In the genomic region with DNA sequence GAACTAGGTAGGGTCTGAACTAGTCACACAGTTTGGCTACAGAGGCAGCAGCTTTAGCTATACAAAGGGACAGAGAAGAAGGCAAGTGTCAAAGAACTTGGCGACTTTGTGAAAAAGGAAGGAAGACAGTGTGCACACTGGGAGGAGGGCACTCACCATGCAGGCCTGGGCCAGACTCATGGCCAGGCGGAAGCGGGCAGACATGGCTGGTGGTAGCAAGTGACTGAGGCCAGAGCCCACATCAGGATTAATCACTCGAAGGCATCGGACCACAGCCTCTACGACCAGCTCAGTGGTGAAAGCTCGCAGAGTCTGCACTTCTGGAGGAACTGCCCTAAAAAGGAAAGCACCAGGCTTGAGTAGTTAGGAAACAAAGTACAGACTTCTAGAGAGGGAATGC, we compare ENCODE assay signal across 14 mouse cellular contexts. TPM values are rescaled to one million over a fixed set of nuclear protein-coding genes. Genes with fewer than 3 reads are reported as not detected.
DNase-seq lines count a peak whose midpoint lies in the region; ATAC-seq lines count a peak whose summit lies in the region.
"Had no signal": no experiment of that assay in that cellular context is flagged by ENCODE, and none has a peak within 500 bp of the region (broad histone marks: within the 10 kb centered on the region; RNA-seq: fewer than 3 reads in every experiment).

No protein-coding gene starts in this region.

- DNase-seq in hindbrain, embryonic 14.5 days (ENCODE audit: low spot score), result no peak
- peak; percentile 51 for DNase-seq in 416B (ENCODE audit: low read depth)
- no peak for DNase-seq in liver, embryonic 13.5 days
- no peak for DNase-seq in left cerebral cortex, adult 18-20 months (ENCODE audit: low spot score in 2 of 2)
- DNase-seq in frontal cortex, postnatal 14 days (ENCODE audit: low spot score in 2 of 2), result no peak
- DNase-seq in layer of hippocampus, postnatal 10 days (ENCODE audit: low spot score in 2 of 2), result no peak
- DNase-seq: adrenal gland, postnatal 25 days; retina, postnatal 1 day; thymus, adult 18-20 months had no signal

- no peak overlapping the region for H3K9ac ChIP-seq in hindbrain, embryonic 12.5 days
- no peak overlapping the region for H3K9ac ChIP-seq in hindbrain, embryonic 14.5 days
- no peak overlapping the region for H3K9ac ChIP-seq in embryonic facial prominence, embryonic 13.5 days
- H3K9ac ChIP-seq in liver, embryonic 13.5 days, result peak overlapping the region; percentile 65

- H3K4me3 ChIP-seq in hindbrain, embryonic 12.5 days, result no peak overlapping the region
- H3K4me3 ChIP-seq in hindbrain, embryonic 14.5 days (replicated peaks; ENCODE audit: low read length), result no peak overlapping the region
- H3K4me3 ChIP-seq in embryonic facial prominence, embryonic 13.5 days, result no peak overlapping the region
- H3K4me3 ChIP-seq in liver, embryonic 13.5 days (replicated peaks), result peak overlapping the region; percentile 61

- H3K4me2 ChIP-seq in hindbrain, embryonic 12.5 days (replicated peaks), result peak overlapping the region; percentile 53
- no peak overlapping the region for H3K4me2 ChIP-seq in hindbrain, embryonic 14.5 days (replicated peaks)
- peak overlapping the region; percentile 59; the same call in 1 of the 2 replicates for H3K4me2 ChIP-seq in embryonic facial prominence, embryonic 13.5 days
- H3K4me2 ChIP-seq in liver, embryonic 13.5 days, result peak overlapping the region; percentile 70

- whole genome bisulfite sequencing in hindbrain, embryonic 12.5 days, result 90% methylated on average over 7 of the region's 7 CpGs
- WGBS in hindbrain, embryonic 14.5 days, result 90% methylated on average over 7 of the region's 7 CpGs
- WGBS in embryonic facial prominence, embryonic 13.5 days, result 94% methylated on average over 7 of the region's 7 CpGs
- 60% methylated on average over 7 of the region's 7 CpGs for whole genome bisulfite sequencing in liver, embryonic 13.5 days (ENCODE audit: insufficient replicate concordance)

- H3K27ac ChIP-seq in hindbrain, embryonic 12.5 days, result no peak overlapping the region
- H3K27ac ChIP-seq in hindbrain, embryonic 14.5 days, result no peak overlapping the region
- no peak overlapping the region for H3K27ac ChIP-seq in embryonic facial prominence, embryonic 13.5 days
- H3K27ac ChIP-seq in liver, embryonic 13.5 days, result no peak overlapping the region

- H3K36me3 ChIP-seq in hindbrain, embryonic 12.5 days, result peaks cover 3% of the 10 kb centered on the region; the same call in 1 of the 2 replicates
- H3K36me3 ChIP-seq in hindbrain, embryonic 14.5 days (replicated peaks; ENCODE audit: control insufficient read depth, insufficient read depth), result 0 out of 2 replicates have a peak, but pooled peaks cover 4% of the 10 kb centered on the region
- H3K36me3 ChIP-seq in embryonic facial prominence, embryonic 13.5 days, result peaks cover 2% of the 10 kb centered on the region
- H3K36me3 ChIP-seq in liver, embryonic 13.5 days, result peaks cover 10% of the 10 kb centered on the region

- 0 out of 2 replicates have a peak, but pooled peaks cover 2% of the 10 kb centered on the region for H3K4me1 ChIP-seq in hindbrain, embryonic 12.5 days
- no peaks in the 10 kb centered on the region for H3K4me1 ChIP-seq in hindbrain, embryonic 14.5 days (replicated peaks; ENCODE audit: control insufficient read depth, insufficient read depth, low read length)
- 0 out of 2 replicates have a peak, but pooled peaks cover 5% of the 10 kb centered on the region for H3K4me1 ChIP-seq in embryonic facial prominence, embryonic 13.5 days
- peaks cover 9% of the 10 kb centered on the region; the same call in 1 of the 2 replicates for H3K4me1 ChIP-seq in liver, embryonic 13.5 days (replicated peaks)

- 0 out of 2 replicates have a peak, but pooled peaks cover 3% of the 10 kb centered on the region for H3K9me3 ChIP-seq in hindbrain, embryonic 12.5 days (replicated peaks)
- no peaks in the 10 kb centered on the region for H3K9me3 ChIP-seq in hindbrain, embryonic 14.5 days (ENCODE audit: control insufficient read depth, low read length)
- no peaks in the 10 kb centered on the region for H3K9me3 ChIP-seq in embryonic facial prominence, embryonic 13.5 days
- H3K9me3 ChIP-seq in liver, embryonic 13.5 days (replicated peaks), result no peaks in the 10 kb centered on the region

- no peaks in the 10 kb centered on the region for H3K27me3 ChIP-seq in hindbrain, embryonic 12.5 days
- no peaks in the 10 kb centered on the region for H3K27me3 ChIP-seq in hindbrain, embryonic 14.5 days (ENCODE audit: control insufficient read depth, insufficient read depth, low read length)
- H3K27me3 ChIP-seq in embryonic facial prominence, embryonic 13.5 days, result no peaks in the 10 kb centered on the region
- peaks cover 4% of the 10 kb centered on the region for H3K27me3 ChIP-seq in liver, embryonic 13.5 days

- no peak for ATAC-seq in hindbrain, embryonic 12.5 days (ENCODE audit: low FRiP score)
- ATAC-seq in hindbrain, embryonic 14.5 days (ENCODE audit: low FRiP score), result no peak
- no peak for ATAC-seq in embryonic facial prominence, embryonic 13.5 days (ENCODE audit: insufficient number of reproducible peaks, insufficient read depth, low FRiP score, low TSS enrichment, low read depth)
- no peak for ATAC-seq in liver, embryonic 13.5 days (ENCODE audit: low read depth)

RNA-seq across cellular contexts. Expression of a gene that starts 1.3 kb away (rescaled TPM):
- 30.9 and 32.6 TPM in 2 replicates for polyA plus RNA-seq in hindbrain, embryonic 12.5 days (2016; fragmentation: Nextera tagmentation; extraction: Ambion mirVana)
- 26.6 and 28.0 TPM in 2 replicates for polyA plus RNA-seq in hindbrain, embryonic 14.5 days (2014; fragmentation: Nextera tagmentation; extraction: Ambion mirVana)
- 26.9 and 30.4 TPM in 2 replicates for polyA plus RNA-seq in embryonic facial prominence, embryonic 13.5 days (2015; fragmentation: Nextera tagmentation; extraction: Ambion mirVana)
- 22.3 and 23.4 TPM in 2 replicates for polyA plus RNA-seq in liver, embryonic 13.5 days (2015; fragmentation: Nextera tagmentation; extraction: Ambion mirVana)
- 10 to 100 TPM; 29.0 to 34.2 TPM for total RNA-seq in left cerebral cortex, adult 18-20 months (2021)
- total RNA-seq in layer of hippocampus, postnatal 10 days (2021), result 10 to 100 TPM; 21.3 to 23.4 TPM

RNA-seq across cellular contexts. Expression of a gene that starts 2.9 kb away (rescaled TPM):
- 0.08 and 0.14 TPM in 2 replicates for polyA plus RNA-seq in hindbrain, embryonic 12.5 days (2016; fragmentation: Nextera tagmentation; extraction: Ambion mirVana)
- polyA plus RNA-seq in hindbrain, embryonic 14.5 days (2014; fragmentation: Nextera tagmentation; extraction: Ambion mirVana), result 0.21 TPM in 1 of 2 replicates, not detected in the other
- not detected in 2 replicates for polyA plus RNA-seq in embryonic facial prominence, embryonic 13.5 days (2015; fragmentation: Nextera tagmentation; extraction: Ambion mirVana)
- polyA plus RNA-seq in liver, embryonic 13.5 days (2015; fragmentation: Nextera tagmentation; extraction: Ambion mirVana), result 0.10 TPM in 1 of 2 replicates, not detected in the other
- total RNA-seq in left cerebral cortex, adult 18-20 months (2021), result under 1 TPM in 1 of 2 experiments, not detected in 1; 0.33 TPM
- not detected for total RNA-seq in layer of hippocampus, postnatal 10 days (2021)
- total RNA-seq: adrenal gland, postnatal 25 days; heart, adult 18-20 months had no signal

RNA-seq across cellular contexts. Expression of a gene that starts 29.9 kb away (rescaled TPM):
- polyA plus RNA-seq in hindbrain, embryonic 12.5 days (2016; fragmentation: Nextera tagmentation; extraction: Ambion mirVana), result 4.9 and 5.1 TPM in 2 replicates
- 5.0 and 7.5 TPM in 2 replicates for polyA plus RNA-seq in hindbrain, embryonic 14.5 days (2014; fragmentation: Nextera tagmentation; extraction: Ambion mirVana)
- 1.6 and 2.5 TPM in 2 replicates for polyA plus RNA-seq in embryonic facial prominence, embryonic 13.5 days (2015; fragmentation: Nextera tagmentation; extraction: Ambion mirVana)
- 0.17 and 0.37 TPM in 2 replicates for polyA plus RNA-seq in liver, embryonic 13.5 days (2015; fragmentation: Nextera tagmentation; extraction: Ambion mirVana)
- 10 to 100 TPM; 20.3 to 29.1 TPM for total RNA-seq in left cerebral cortex, adult 18-20 months (2021)
- total RNA-seq in layer of hippocampus, postnatal 10 days (2021), result 10 to 100 TPM; 13.1 to 14.1 TPM

RNA-seq across cellular contexts. Expression of a gene that starts 30.6 kb away (rescaled TPM):
- polyA plus RNA-seq in hindbrain, embryonic 12.5 days (2016; fragmentation: Nextera tagmentation; extraction: Ambion mirVana), result 0.30 TPM in 1 of 2 replicates, not detected in the other
- polyA plus RNA-seq in hindbrain, embryonic 14.5 days (2014; fragmentation: Nextera tagmentation; extraction: Ambion mirVana), result 0.09 and 0.25 TPM in 2 replicates
- 0.14 TPM in 1 of 2 replicates, not detected in the other for polyA plus RNA-seq in embryonic facial prominence, embryonic 13.5 days (2015; fragmentation: Nextera tagmentation; extraction: Ambion mirVana)
- 0.05 TPM in 1 of 2 replicates, not detected in the other for polyA plus RNA-seq in liver, embryonic 13.5 days (2015; fragmentation: Nextera tagmentation; extraction: Ambion mirVana)
- total RNA-seq in left cerebral cortex, adult 18-20 months (2021), result not detected
- under 1 TPM; 0.21 to 0.22 TPM for total RNA-seq in layer of hippocampus, postnatal 10 days (2021)
- total RNA-seq: adrenal gland, postnatal 25 days had no signal
- polyA plus RNA-seq: cortical plate, adult 2 months; midbrain, embryonic 16.5 days had no signal

RNA-seq across cellular contexts. Expression of a gene that starts 34.3 kb away (rescaled TPM):
- polyA plus RNA-seq in hindbrain, embryonic 12.5 days (2016; fragmentation: Nextera tagmentation; extraction: Ambion mirVana), result 44.3 and 47.2 TPM in 2 replicates
- polyA plus RNA-seq in hindbrain, embryonic 14.5 days (2014; fragmentation: Nextera tagmentation; extraction: Ambion mirVana), result 106 and 109 TPM in 2 replicates
- polyA plus RNA-seq in embryonic facial prominence, embryonic 13.5 days (2015; fragmentation: Nextera tagmentation; extraction: Ambion mirVana), result 2.1 and 3.3 TPM in 2 replicates
- 0.34 and 0.55 TPM in 2 replicates for polyA plus RNA-seq in liver, embryonic 13.5 days (2015; fragmentation: Nextera tagmentation; extraction: Ambion mirVana)
- total RNA-seq in left cerebral cortex, adult 18-20 months (2021), result 1,000 to 10,000 TPM; 1,889 to 1,992 TPM
- total RNA-seq in layer of hippocampus, postnatal 10 days (2021), result 1,000 to 10,000 TPM; 1,418 to 1,453 TPM
